Mouse (Mus musculus) forebrain, embryonic 13.5 days (tissue): ENCODE data around the gene Plbd2. TPM values are rescaled to one million over a fixed set of nuclear protein-coding genes. Genes with fewer than 3 reads are reported as not detected.

ENCODE experiments used
- ATAC-seq: fragments of 200-750 bp; cut with Nextera tagmentation; 2 replicates; pipeline ENCODE4 v1.8.0; 2017
- H3K27ac ChIP-seq: fragments of 300-500 bp; sonication (generic); 2 replicates; pipeline ENCODE4 v1.5.1; 2015; ENCODE audit warnings: inconsistent platforms, mild to moderate bottlenecking, moderate library complexity
- H3K27me3 ChIP-seq: fragments of 300-500 bp; sonication (generic); 2 replicates; pipeline ENCODE4 v1.6.1; 2015; ENCODE audit warnings: mild to moderate bottlenecking, inconsistent platforms
- H3K36me3 ChIP-seq: fragments of 300-500 bp; sonication (generic); 2 replicates; pipeline ENCODE4 v1.6.1; 2015; ENCODE audit warnings: mild to moderate bottlenecking, inconsistent platforms; ENCODE audit not compliant: poor library complexity, severe bottlenecking
- H3K4me1 ChIP-seq: fragments of 300-500 bp; sonication (generic); 2 replicates; pipeline ENCODE4 v1.6.1; 2015; ENCODE audit warnings: inconsistent platforms
- H3K4me2 ChIP-seq: fragments of 300-500 bp; sonication (generic); 2 replicates; pipeline ENCODE4 v1.6.1; 2015; ENCODE audit warnings: inconsistent platforms, mild to moderate bottlenecking, moderate library complexity
- H3K4me3 ChIP-seq: fragments of 300-500 bp; sonication (generic); 2 replicates; pipeline ENCODE4 v1.5.1; 2015; ENCODE audit warnings: mild to moderate bottlenecking, inconsistent platforms
- H3K9ac ChIP-seq: fragments of 300-500 bp; sonication (generic); 2 replicates; pipeline ENCODE4 v1.6.1; 2015; ENCODE audit warnings: mild to moderate bottlenecking, inconsistent platforms
- H3K9me3 ChIP-seq: fragments of 300-500 bp; sonication (generic); replicated peaks from 2 replicates; pipeline ENCODE4 v1.6.1; 2016; ENCODE audit warnings: inconsistent platforms
- WGBS: fragments of 180-500 bp; shearing (Covaris S2); methylation state at CpG from one replicate; pipeline ENCODE4 v1.1.7; 2015; 5-methylcytosine and 5-hydroxymethylcytosine counted together
- polyA plus RNA-seq: library from polyadenylated mRNA; unstranded; fragments of >200 nt; fragmentation: Nextera tagmentation; extraction: Ambion mirVana; gene quantifications from 2 replicates; pipeline ENCODE4 v1.2.1, GENCODE M21; 2015

Gene Plbd2
- polyA plus RNA-seq, 1 experiment from 2014 or later, result 22.8 TPM

GRCm38 (mm10) chr5:120524736-120525135, 21.3 kb upstream of the Plbd2 start:
- Histone ChIP-seq H3K9me3 (no peaks in the 10 kb centered on the region), H3K27me3 (no peaks in the 10 kb centered on the region), H3K4me3 (no peak overlapping the region), H3K4me2 (no peak overlapping the region), H3K9ac (no peak overlapping the region), H3K4me1 (no peaks in the 10 kb centered on the region), H3K36me3 (no peaks in the 10 kb centered on the region), H3K27ac (no peak overlapping the region)
- 95% methylated on average over 2 of the region's 2 CpGs for WGBS
- ATAC-seq, result no peak

GRCm38 (mm10) chr5:120522649-120523048, 19.2 kb upstream of the Plbd2 start:
- Histone ChIP-seq H3K27ac (no peak overlapping the region), H3K9ac (no peak overlapping the region), H3K4me1 (no peaks in the 10 kb centered on the region), H3K27me3 (no peaks in the 10 kb centered on the region), H3K4me3 (no peak overlapping the region), H3K9me3 (no peaks in the 10 kb centered on the region), H3K4me2 (no peak overlapping the region), H3K36me3 (no peaks in the 10 kb centered on the region)
- ATAC-seq, result no peak
- WGBS, result 76% methylated on average over 3 of the region's 3 CpGs

- WGBS, result 54% methylated on average over 9 of the region's 9 CpGs
- H3K4me1 ChIP-seq, result peaks cover 16% of the 10 kb centered on the region
- no peaks in the 10 kb centered on the region for H3K9me3 ChIP-seq
Observed at GRCm38 (mm10) chr5:120517552-120517951, 14.1 kb upstream of the Plbd2 start.

GRCm38 (mm10) chr5:120516221-120516984, 13.0 kb upstream of the Plbd2 start:
- H3K9me3 ChIP-seq, result no peaks in the 10 kb centered on the region
- peaks cover 19% of the 10 kb centered on the region for H3K4me1 ChIP-seq
- no peak overlapping the region for H3K9ac ChIP-seq
- H3K27ac ChIP-seq, result no peak overlapping the region
- H3K27me3 ChIP-seq, result peaks cover 9% of the 10 kb centered on the region; the same call in 1 of the 2 replicates
- H3K4me2 ChIP-seq, result no peak overlapping the region
- ATAC-seq, result no peak
- no peak overlapping the region for H3K4me3 ChIP-seq
- WGBS, result 68% methylated on average over 15 of the region's 15 CpGs
- H3K36me3 ChIP-seq, result no peaks in the 10 kb centered on the region

More at GRCm38 (mm10) chr5:120517552-120517951, 14.1 kb upstream of the Plbd2 start:
- no peak overlapping the region for H3K9ac ChIP-seq
- H3K36me3 ChIP-seq, result no peaks in the 10 kb centered on the region
- H3K27ac ChIP-seq, result no peak overlapping the region
- no peak overlapping the region for H3K4me3 ChIP-seq
- no peak for ATAC-seq
- H3K27me3 ChIP-seq, result no peaks in the 10 kb centered on the region
- H3K4me2 ChIP-seq, result no peak overlapping the region

- no peaks in the 10 kb centered on the region for H3K9me3 ChIP-seq
- H3K36me3 ChIP-seq, result no peaks in the 10 kb centered on the region
- peaks cover 29% of the 10 kb centered on the region for H3K4me1 ChIP-seq
- H3K4me3 ChIP-seq, result no peak overlapping the region
- no peak overlapping the region for H3K4me2 ChIP-seq
- no peak for ATAC-seq
- H3K9ac ChIP-seq, result no peak overlapping the region
- WGBS, result 73% methylated on average over 7 of the region's 7 CpGs
- H3K27me3 ChIP-seq, result peaks cover 12% of the 10 kb centered on the region; the same call in 1 of the 2 replicates
- peak overlapping the region; percentile 57 for H3K27ac ChIP-seq
Observed at GRCm38 (mm10) chr5:120515451-120515850, 12.0 kb upstream of the Plbd2 start.

GRCm38 (mm10) chr5:120514754-120515153, 11.3 kb upstream of the Plbd2 start:
- no peaks in the 10 kb centered on the region for H3K9me3 ChIP-seq
- no peak overlapping the region for H3K4me3 ChIP-seq
- H3K9ac ChIP-seq, result no peak overlapping the region
- H3K27me3 ChIP-seq, result peaks cover 12% of the 10 kb centered on the region; the same call in 1 of the 2 replicates
- no peaks in the 10 kb centered on the region for H3K36me3 ChIP-seq
- H3K27ac ChIP-seq, result peak overlapping the region; percentile 57
- peaks cover 33% of the 10 kb centered on the region for H3K4me1 ChIP-seq
- H3K4me2 ChIP-seq, result no peak overlapping the region
- WGBS, result 17% methylated on average over 4 of the region's 4 CpGs
- no peak for ATAC-seq

GRCm38 (mm10) chr5:120514031-120514677, 10.7 kb upstream of the Plbd2 start:
- no peak overlapping the region for H3K4me3 ChIP-seq
- peaks cover 12% of the 10 kb centered on the region; the same call in 1 of the 2 replicates for H3K27me3 ChIP-seq
- no peak overlapping the region for H3K27ac ChIP-seq
- peaks cover 33% of the 10 kb centered on the region for H3K4me1 ChIP-seq
- no peaks in the 10 kb centered on the region for H3K9me3 ChIP-seq
- H3K36me3 ChIP-seq, result no peaks in the 10 kb centered on the region
- 93% methylated on average over 9 of the region's 9 CpGs for WGBS
- H3K4me2 ChIP-seq, result no peak overlapping the region
- no peak for ATAC-seq
- H3K9ac ChIP-seq, result no peak overlapping the region

GRCm38 (mm10) chr5:120512911-120513555, 9.6 kb upstream of the Plbd2 start:
- no peak overlapping the region for H3K9ac ChIP-seq
- H3K9me3 ChIP-seq, result no peaks in the 10 kb centered on the region
- peaks cover 12% of the 10 kb centered on the region; the same call in 1 of the 2 replicates for H3K27me3 ChIP-seq
- H3K4me1 ChIP-seq, result peaks cover 33% of the 10 kb centered on the region
- ATAC-seq, result no peak
- H3K4me3 ChIP-seq, result no peak overlapping the region
- WGBS, result 38% methylated on average over 15 of the region's 15 CpGs
- no peak overlapping the region for H3K4me2 ChIP-seq
- no peaks in the 10 kb centered on the region for H3K36me3 ChIP-seq
- H3K27ac ChIP-seq, result no peak overlapping the region

- no peak for ATAC-seq
- WGBS, result 40% methylated on average over 13 of the region's 14 CpGs
Observed at GRCm38 (mm10) chr5:120511643-120512220, 8.3 kb upstream of the Plbd2 start.

GRCm38 (mm10) chr5:120510982-120511642, 7.7 kb upstream of the Plbd2 start, which contains the start of gene Slc8b1:
Slc8b1 (plus strand) TSS chr5:120511168.
- peak within 1 kb of the TSS; percentile 43 for H3K4me3 ChIP-seq
- ATAC-seq, result peak; percentile 91
- H3K4me1 ChIP-seq, result peaks cover 33% of the 10 kb centered on the region
- no peaks in the 10 kb centered on the region for H3K36me3 ChIP-seq
- peak within 1 kb of the TSS; percentile 65 for H3K4me2 ChIP-seq
- WGBS, result 1% methylated on average over 36 of the region's 36 CpGs
- peak within 1 kb of the TSS; percentile 48 for H3K9ac ChIP-seq
- H3K27ac ChIP-seq, result no peak within 1 kb of the TSS
- no peaks in the 10 kb centered on the region for H3K9me3 ChIP-seq
- peaks cover 12% of the 10 kb centered on the region; the same call in 1 of the 2 replicates for H3K27me3 ChIP-seq

More at GRCm38 (mm10) chr5:120511643-120512220, 8.3 kb upstream of the Plbd2 start:
- H3K4me2 ChIP-seq, result peak overlapping the region; percentile 65
- peak overlapping the region; percentile 43 for H3K4me3 ChIP-seq
- H3K36me3 ChIP-seq, result no peaks in the 10 kb centered on the region
- H3K9me3 ChIP-seq, result no peaks in the 10 kb centered on the region
- peaks cover 12% of the 10 kb centered on the region; the same call in 1 of the 2 replicates for H3K27me3 ChIP-seq
- no peak overlapping the region for H3K9ac ChIP-seq
- H3K4me1 ChIP-seq, result peaks cover 33% of the 10 kb centered on the region
- H3K27ac ChIP-seq, result no peak overlapping the region

- 57% methylated on average over 4 of the region's 4 CpGs for WGBS
- no peaks in the 10 kb centered on the region for H3K9me3 ChIP-seq
Observed at GRCm38 (mm10) chr5:120507311-120507710, 3.9 kb upstream of the Plbd2 start.

More at GRCm38 (mm10) chr5:120507311-120507710, 3.9 kb upstream of the Plbd2 start:
- Histone ChIP-seq H3K9ac (no peak overlapping the region), H3K4me2 (no peak overlapping the region), H3K4me3 (no peak overlapping the region), H3K4me1 (peaks cover 24% of the 10 kb centered on the region), H3K27me3 (peaks cover 12% of the 10 kb centered on the region; the same call in 1 of the 2 replicates), H3K36me3 (no peaks in the 10 kb centered on the region), H3K27ac (no peak overlapping the region)
- ATAC-seq, result no peak
